In the genomic region with DNA sequence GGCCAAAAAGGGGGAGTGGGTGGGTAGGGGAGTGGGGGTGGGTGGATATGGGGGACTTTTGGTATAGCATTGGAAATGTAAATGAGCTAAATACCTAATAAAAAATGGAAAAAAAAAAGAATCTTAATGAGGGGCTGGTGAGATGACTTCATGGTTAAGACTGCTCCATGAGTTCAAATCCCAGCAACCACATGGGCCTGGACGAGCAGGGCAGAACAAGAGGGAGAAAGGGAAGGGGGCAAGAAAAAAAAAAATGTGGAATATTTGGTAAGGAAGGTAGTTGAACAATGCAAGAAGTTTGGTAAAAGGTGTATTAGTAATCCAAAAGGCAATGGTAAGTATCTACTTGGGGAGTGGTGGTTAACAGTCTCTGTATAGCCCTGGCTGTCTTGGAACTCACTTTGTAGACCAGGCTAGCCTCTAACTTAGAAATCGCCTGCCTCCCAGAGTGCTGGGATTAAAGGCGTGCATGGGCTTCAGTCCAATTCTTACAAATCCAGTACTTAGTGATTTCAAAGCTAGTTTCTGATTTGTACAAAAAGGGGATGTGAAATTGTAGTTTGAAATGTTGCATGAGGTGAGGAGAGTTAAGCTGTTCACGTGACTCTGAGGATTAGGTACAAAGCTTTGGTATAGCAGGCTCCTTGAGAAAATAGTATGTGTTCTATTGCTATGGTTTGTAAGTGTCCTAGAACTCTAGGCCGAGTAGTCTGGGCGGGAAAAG, we compare ENCODE assay signal across 9 mouse cellular contexts. TPM values are rescaled to one million over a fixed set of nuclear protein-coding genes. Genes with fewer than 3 reads are reported as not detected.
DNase-seq lines count a peak whose midpoint lies in the region; ATAC-seq and TF ChIP-seq lines count a peak whose summit lies in the region.
"Had no signal": no experiment of that assay in that cellular context is flagged by ENCODE, and none has a peak within 500 bp of the region (broad histone marks: within the 10 kb centered on the region; RNA-seq: fewer than 3 reads in every experiment).

No protein-coding gene starts in this region.

- TF ChIP-seq POLR2A in limb, embryonic 14.5 days (IDR thresholded peaks at IDR 0.05; ENCODE audit: borderline replicate concordance, extremely low read depth, insufficient read depth, insufficient read length) = no peak

- no peak for DNase-seq in hindbrain, embryonic 14.5 days (ENCODE audit: low spot score)
- peak; percentile 34 for DNase-seq in 416B (ENCODE audit: low read depth)
- peak; percentile 11 for DNase-seq in embryonic facial prominence, embryonic 10.5 days (ENCODE audit: low spot score)
- no peak for DNase-seq in limb, embryonic 14.5 days (ENCODE audit: low spot score)
- DNase-seq in gastrocnemius, postnatal 14 days = no peak
- no peak for DNase-seq in urinary bladder, postnatal 25 days (ENCODE audit: low spot score)
- no peak for DNase-seq in gastrocnemius, adult 8-10 months (ENCODE audit: low spot score in 2 of 2)

- WGBS in hindbrain, embryonic 12.5 days = 47% methylated on average over 6 of the region's 6 CpGs
- 57% methylated on average over 6 of the region's 6 CpGs for WGBS in hindbrain, embryonic 14.5 days
- 50% methylated on average over 6 of the region's 6 CpGs for WGBS in embryonic facial prominence, embryonic 10.5 days
- 44% methylated on average over 6 of the region's 6 CpGs for WGBS in limb, embryonic 14.5 days

- no peak overlapping the region for H3K4me3 ChIP-seq in hindbrain, embryonic 12.5 days
- H3K4me3 ChIP-seq in hindbrain, embryonic 14.5 days (replicated peaks; ENCODE audit: low read length) = no peak overlapping the region
- no peak overlapping the region for H3K4me3 ChIP-seq in embryonic facial prominence, embryonic 10.5 days
- H3K4me3 ChIP-seq in limb, embryonic 14.5 days (replicated peaks; ENCODE audit: low read length) = no peak overlapping the region

- intact Hi-C loops in gastrocnemius, postnatal 14 days (cut with DNase I; ENCODE audit: low total_unique reads) = no loop called here

- ATAC-seq in hindbrain, embryonic 12.5 days (ENCODE audit: low FRiP score) = peak; percentile 55; the same call in 1 of the 2 replicates
- ATAC-seq in hindbrain, embryonic 14.5 days (ENCODE audit: low FRiP score) = no peak; the same call in 1 of the 2 replicates
- peak; percentile 56 for ATAC-seq in limb, embryonic 14.5 days (ENCODE audit: low FRiP score, low read depth)

- H3K36me3 ChIP-seq in hindbrain, embryonic 12.5 days = peaks cover 21% of the 10 kb centered on the region
- peaks cover 44% of the 10 kb centered on the region for H3K36me3 ChIP-seq in hindbrain, embryonic 14.5 days (replicated peaks; ENCODE audit: control insufficient read depth, insufficient read depth)
- H3K36me3 ChIP-seq in embryonic facial prominence, embryonic 10.5 days (replicated peaks) = peaks cover 38% of the 10 kb centered on the region
- peaks cover 32% of the 10 kb centered on the region for H3K36me3 ChIP-seq in limb, embryonic 14.5 days (ENCODE audit: control insufficient read depth, insufficient read depth, low read length)

- H3K4me1 ChIP-seq in hindbrain, embryonic 12.5 days = no peaks in the 10 kb centered on the region
- no peaks in the 10 kb centered on the region for H3K4me1 ChIP-seq in hindbrain, embryonic 14.5 days (replicated peaks; ENCODE audit: control insufficient read depth, insufficient read depth, low read length)
- H3K4me1 ChIP-seq in embryonic facial prominence, embryonic 10.5 days = no peaks in the 10 kb centered on the region
- no peaks in the 10 kb centered on the region for H3K4me1 ChIP-seq in limb, embryonic 14.5 days (ENCODE audit: control insufficient read depth, insufficient read depth, low read length)

- no peaks in the 10 kb centered on the region for H3K27me3 ChIP-seq in hindbrain, embryonic 12.5 days
- H3K27me3 ChIP-seq in hindbrain, embryonic 14.5 days (ENCODE audit: control insufficient read depth, insufficient read depth, low read length) = no peaks in the 10 kb centered on the region; the same call in 1 of the 2 replicates
- H3K27me3 ChIP-seq in embryonic facial prominence, embryonic 10.5 days (replicated peaks; ENCODE audit: low read depth, poor library complexity, severe bottlenecking) = no peaks in the 10 kb centered on the region; the same call in 1 of the 2 replicates
- H3K27me3 ChIP-seq in limb, embryonic 14.5 days (ENCODE audit: control insufficient read depth, insufficient read depth, low read length) = no peaks in the 10 kb centered on the region

- H3K9ac ChIP-seq in hindbrain, embryonic 12.5 days = no peak overlapping the region
- no peak overlapping the region for H3K9ac ChIP-seq in hindbrain, embryonic 14.5 days
- no peak overlapping the region for H3K9ac ChIP-seq in limb, embryonic 14.5 days (ENCODE audit: low read depth, low read length, severe bottlenecking)
- H3K9ac ChIP-seq: liver, embryonic 14.5 days had no signal

- no peak overlapping the region for H3K4me2 ChIP-seq in hindbrain, embryonic 12.5 days (replicated peaks)
- H3K4me2 ChIP-seq in hindbrain, embryonic 14.5 days (replicated peaks) = no peak overlapping the region
- H3K4me2 ChIP-seq in limb, embryonic 14.5 days (replicated peaks; ENCODE audit: low read depth, low read length, severe bottlenecking) = no peak overlapping the region

- no peak overlapping the region for H3K27ac ChIP-seq in hindbrain, embryonic 12.5 days
- no peak overlapping the region for H3K27ac ChIP-seq in hindbrain, embryonic 14.5 days
- H3K27ac ChIP-seq in embryonic facial prominence, embryonic 10.5 days (replicated peaks) = no peak overlapping the region
- no peak overlapping the region for H3K27ac ChIP-seq in limb, embryonic 14.5 days (replicated peaks; ENCODE audit: low read depth, low read length)
- H3K27ac ChIP-seq: liver, embryonic 14.5 days had no signal

- H3K9me3 ChIP-seq in hindbrain, embryonic 12.5 days (replicated peaks) = no peaks in the 10 kb centered on the region
- H3K9me3 ChIP-seq in hindbrain, embryonic 14.5 days (ENCODE audit: control insufficient read depth, low read length) = no peaks in the 10 kb centered on the region
- no peaks in the 10 kb centered on the region for H3K9me3 ChIP-seq in embryonic facial prominence, embryonic 10.5 days
- H3K9me3 ChIP-seq in limb, embryonic 14.5 days (ENCODE audit: control insufficient read depth, low read length) = no peaks in the 10 kb centered on the region

RNA-seq across cellular contexts. Expression of a gene that starts 13.9 kb away (rescaled TPM):
- 160 and 169 TPM in 2 replicates for polyA plus RNA-seq in hindbrain, embryonic 12.5 days (2016; fragmentation: Nextera tagmentation; extraction: Ambion mirVana)
- 113 and 117 TPM in 2 replicates for polyA plus RNA-seq in hindbrain, embryonic 14.5 days (2014; fragmentation: Nextera tagmentation; extraction: Ambion mirVana)
- 164 TPM in 2 replicates for polyA plus RNA-seq in embryonic facial prominence, embryonic 10.5 days (2016; fragmentation: Nextera tagmentation; extraction: Ambion mirVana)
- 91.4 and 100 TPM in 2 replicates for polyA plus RNA-seq in limb, embryonic 14.5 days (2012; rRNA removed)
- polyA plus RNA-seq in limb, embryonic 14.5 days (2014; fragmentation: Nextera tagmentation; extraction: Ambion mirVana) = 126 and 159 TPM in 2 replicates
- total RNA-seq in gastrocnemius, postnatal 14 days (2021) = 100 to 1,000 TPM in 1 of 2 experiments, 10 to 100 TPM in 1; 84.9 to 119 TPM
- 100 to 1,000 TPM; 130 to 209 (median 160) TPM for total RNA-seq in gastrocnemius, adult 8-10 months (2022)

Comparison
In these comparisons a context has a peak if more than half of its experiments do, and no peak if none do; other contexts are left out.
1. DNase-seq: peak in 416B (single experiment) and embryonic facial prominence, embryonic 10.5 days (single experiment); none in hindbrain, embryonic 14.5 days (single experiment), limb, embryonic 14.5 days (single experiment), gastrocnemius, postnatal 14 days (single experiment), urinary bladder, postnatal 25 days (single experiment) and gastrocnemius, adult 8-10 months (0 of 2).